Mouse (Mus musculus) liver, adult 2 months (tissue): ENCODE measurements around the gene Klhl29.

Experiments used
- CTCF ChIP-seq: fragments of 200-500 bp; IDR thresholded peaks from 2 replicates; pipeline ENCODE4 v1.5.1; 2011; ENCODE audit warnings: low read depth, low read length, control low read depth
- POLR2A ChIP-seq: fragments of 200-500 bp; IDR thresholded peaks from 2 replicates; pipeline ENCODE4 v1.6.1; 2011; ENCODE audit warnings: low read length, control low read depth; ENCODE audit not compliant: insufficient read depth; ENCODE audit errors: extremely low read depth

GRCm38 (mm10) chr12:5087787-5088519 lies 287.5 kb downstream of the Klhl29 start:
- no peak for TF ChIP-seq CTCF
- TF ChIP-seq POLR2A = no peak
